Mouse (Mus musculus) granulocyte monocyte progenitor cell, adult 5-6 weeks (primary cell): ENCODE measurements at regions not wholly inside any gene's neighbourhood (a gene's known extent, or its start where the extent isn't known, plus 50 kb on each side); places are given as distances from the start of the nearest gene placed in this dataset.
"Not testable (repeated sequence)": the region's sequence is repeated elsewhere in the genome, so short reads cannot be mapped to it uniquely, and the experiment has no call there.

ENCODE experiments used
- ATAC-seq: replicated peaks from 2 replicates; pipeline ENCODE4 v1.8.0; 2016; ENCODE audit warnings: mild to moderate bottlenecking, moderate TSS enrichment, inconsistent platforms; ENCODE audit not compliant: poor library complexity, severe bottlenecking

DNA sequence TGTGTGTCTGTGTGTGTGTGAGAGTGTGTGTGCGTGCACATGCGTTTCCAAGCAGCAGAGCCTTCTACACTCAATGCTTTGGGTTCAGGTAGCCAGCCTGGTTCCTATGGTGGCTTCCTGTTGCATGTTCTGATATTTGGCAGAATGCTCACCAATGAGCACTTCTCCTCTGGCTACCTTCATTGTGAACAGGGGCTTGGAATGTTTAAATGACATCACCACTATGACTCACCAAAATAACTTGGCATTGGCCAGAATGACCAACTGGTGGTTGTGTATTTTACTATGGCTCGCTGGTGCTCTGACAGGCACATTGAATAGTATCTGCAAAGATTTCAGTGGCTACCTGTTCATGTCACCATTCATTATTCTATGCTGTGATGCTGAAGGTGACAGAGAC, 186.2 kb downstream of the Diras2 start:
- ATAC-seq = no peak

DNA sequence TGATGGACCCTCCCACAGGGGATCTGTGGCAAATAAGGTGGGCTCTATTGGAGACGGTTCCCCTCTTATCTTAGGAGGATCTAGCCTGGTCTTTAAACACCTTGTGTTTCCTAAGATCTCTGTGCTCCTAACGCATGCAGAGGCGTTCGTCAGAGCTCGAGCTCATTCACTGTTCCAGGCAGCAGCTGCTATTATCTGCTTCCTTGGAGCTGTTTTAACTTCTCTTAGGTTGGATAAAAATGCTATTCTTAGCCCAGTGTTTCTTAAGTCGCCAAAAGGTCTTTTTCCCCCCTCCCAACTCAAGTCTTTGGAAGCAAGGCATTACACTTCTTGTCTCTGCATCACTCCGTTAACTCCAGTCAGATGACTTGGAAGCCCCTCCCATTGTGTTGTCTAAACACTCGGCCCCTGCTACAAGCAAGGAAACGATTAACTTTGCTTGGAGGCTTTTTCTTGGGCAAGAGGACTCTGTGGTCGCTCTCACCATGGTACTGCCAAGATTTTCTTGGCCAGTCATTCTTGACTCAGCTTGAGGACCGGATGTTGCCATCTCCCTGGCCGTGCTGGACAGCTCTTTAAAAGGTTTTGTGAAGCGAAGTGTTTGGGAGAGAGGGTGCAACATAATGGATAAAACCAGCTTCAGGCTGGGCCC, 185.6 kb downstream of the Diras2 start:
- ATAC-seq = no peak

- ATAC-seq = no peak
These were observed 185.1 kb downstream of the Diras2 start for GRCm38 (mm10) chr13:52346027-52346375.

DNA sequence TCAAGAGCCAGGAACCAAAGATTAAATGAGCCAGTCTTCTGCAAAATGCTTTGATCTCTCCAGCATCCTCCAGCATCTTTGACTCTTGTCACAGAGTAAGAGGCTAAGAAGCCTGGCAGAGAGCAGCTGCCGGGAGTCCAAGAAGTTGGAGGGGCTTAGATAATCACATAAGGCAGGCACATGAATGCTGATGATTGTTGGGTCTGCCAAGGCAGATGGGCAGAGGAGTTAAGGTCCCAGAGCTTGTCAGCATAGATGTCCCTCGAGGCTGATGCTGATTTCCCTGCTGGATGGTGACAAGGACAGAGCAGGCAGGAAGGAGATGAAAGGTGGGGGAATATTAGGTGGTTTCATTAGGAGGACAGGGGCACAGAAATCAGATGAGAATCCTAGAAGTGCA, 183.4 kb downstream of the Diras2 start:
- no peak for ATAC-seq

DNA sequence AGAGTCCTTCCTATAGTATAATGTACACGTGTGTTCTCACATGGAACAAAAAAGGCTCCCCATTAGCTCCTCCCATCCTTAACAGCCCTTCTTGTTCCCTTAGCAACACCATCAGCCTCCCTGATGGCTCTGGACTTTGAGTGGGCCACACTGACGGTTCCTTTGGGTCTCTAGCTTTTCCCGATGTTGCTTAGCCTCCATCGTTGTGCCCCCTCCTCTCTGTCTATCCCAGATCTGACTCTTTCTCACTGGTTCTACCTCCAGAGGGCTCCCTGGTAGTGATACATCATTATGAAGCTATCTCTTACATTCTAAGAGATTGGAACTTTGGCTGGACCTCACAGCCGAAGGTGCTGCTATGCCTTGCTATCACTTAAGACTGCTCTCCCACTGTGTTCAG, 181.5 kb downstream of the Diras2 start:
- no peak for ATAC-seq

DNA sequence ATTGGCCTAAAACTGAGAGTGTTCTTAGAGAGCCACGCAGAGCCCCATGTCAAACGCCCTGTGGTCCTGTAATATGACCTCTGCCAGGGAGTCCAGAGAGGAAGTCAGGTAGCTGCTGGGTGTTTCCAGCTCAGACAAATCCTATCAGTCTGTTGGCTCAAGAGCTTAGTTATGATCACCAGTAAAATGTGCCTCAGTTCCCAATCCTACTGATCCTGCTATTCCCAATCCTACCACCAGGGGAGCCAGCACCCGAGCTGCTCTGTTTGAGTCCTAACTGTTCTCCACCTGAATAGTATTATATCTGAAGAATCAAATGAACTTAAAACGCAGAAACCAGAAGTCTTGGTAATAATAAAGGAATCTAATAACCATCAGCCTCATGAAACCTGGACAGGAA, 178.5 kb downstream of the Diras2 start:
- ATAC-seq = 0 out of 2 replicates have a peak, but pooled peaks have one; percentile 25

DNA sequence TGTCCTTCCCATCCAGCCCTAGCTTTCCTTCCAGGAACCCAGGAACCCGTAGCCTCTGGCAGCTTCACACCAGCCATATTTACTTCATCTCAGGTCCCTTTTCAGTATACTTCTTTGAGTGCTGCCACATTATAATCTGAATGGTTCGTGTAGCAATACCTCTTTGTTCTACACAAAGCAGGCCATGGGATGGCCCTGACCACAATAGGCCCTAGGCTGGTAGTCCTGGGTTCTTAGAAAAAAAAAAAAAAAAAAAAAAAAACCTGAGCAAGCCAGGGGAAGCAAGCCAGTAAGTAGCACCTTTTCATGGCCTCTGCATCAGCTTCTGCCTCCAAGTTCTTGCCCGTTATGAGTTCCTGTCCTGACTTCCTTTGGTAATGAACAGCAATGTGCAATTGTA, 177.6 kb downstream of the Diras2 start:
- no peak for ATAC-seq

DNA sequence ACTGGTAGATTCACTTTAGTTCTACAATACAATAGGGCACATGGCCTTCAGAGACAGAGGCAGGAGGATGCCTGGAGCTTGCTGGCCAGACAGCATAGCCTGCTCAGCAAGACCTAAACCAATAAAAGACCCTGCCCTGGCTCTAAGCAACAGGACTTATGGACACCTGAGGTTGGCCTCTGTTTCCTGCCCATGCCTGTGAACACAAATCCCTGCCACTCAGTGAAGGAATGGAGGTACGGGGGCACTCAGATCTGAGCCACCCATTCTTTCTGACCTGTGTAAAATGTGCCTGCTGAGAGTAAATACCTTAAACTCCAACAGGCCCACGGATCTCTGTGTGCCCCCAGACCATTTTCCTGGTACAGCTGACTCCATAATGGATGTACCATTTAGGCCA, 177.1 kb downstream of the Diras2 start:
- no peak for ATAC-seq

DNA sequence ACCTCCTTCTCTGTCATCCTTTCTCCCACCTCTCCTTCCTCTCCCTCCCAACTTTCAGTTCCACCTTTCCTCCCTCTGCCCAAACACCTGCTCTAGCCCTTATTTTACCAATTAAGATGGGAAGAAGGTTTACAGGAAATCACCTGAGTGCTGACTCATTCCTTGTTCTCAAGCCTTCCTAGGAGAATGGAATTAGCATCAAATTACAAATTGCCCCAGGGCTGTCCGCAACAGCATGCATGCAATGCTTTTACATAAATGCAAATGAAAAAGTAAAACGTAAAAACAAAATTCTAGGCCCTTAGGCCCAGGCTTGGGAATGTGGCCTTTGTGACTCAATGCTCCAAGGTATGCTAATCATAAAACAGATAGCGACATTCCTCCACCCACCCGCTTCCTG, 175.2 kb downstream of the Diras2 start:
- not testable (repeated sequence) for ATAC-seq

DNA sequence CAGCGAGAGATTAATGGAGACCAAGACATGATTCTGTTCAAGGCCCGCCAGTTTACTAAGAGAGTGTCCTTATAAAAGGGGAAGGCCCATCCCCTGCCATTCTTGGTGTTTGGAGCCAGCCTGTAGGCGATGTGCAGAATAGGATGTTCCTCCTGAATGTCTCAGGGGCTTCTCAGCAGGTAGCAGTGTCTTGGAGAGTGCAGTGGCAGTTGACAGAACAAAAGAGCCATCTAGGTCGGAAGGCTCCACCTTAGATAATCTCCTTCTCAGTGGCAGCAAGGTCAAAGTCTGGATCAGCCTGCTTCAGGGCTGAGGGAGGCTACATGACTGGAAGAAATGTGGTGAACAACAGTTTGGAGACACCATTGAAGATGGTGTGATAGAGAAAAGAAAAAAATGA, 171.7 kb downstream of the Diras2 start:
- not testable (repeated sequence) for ATAC-seq

DNA sequence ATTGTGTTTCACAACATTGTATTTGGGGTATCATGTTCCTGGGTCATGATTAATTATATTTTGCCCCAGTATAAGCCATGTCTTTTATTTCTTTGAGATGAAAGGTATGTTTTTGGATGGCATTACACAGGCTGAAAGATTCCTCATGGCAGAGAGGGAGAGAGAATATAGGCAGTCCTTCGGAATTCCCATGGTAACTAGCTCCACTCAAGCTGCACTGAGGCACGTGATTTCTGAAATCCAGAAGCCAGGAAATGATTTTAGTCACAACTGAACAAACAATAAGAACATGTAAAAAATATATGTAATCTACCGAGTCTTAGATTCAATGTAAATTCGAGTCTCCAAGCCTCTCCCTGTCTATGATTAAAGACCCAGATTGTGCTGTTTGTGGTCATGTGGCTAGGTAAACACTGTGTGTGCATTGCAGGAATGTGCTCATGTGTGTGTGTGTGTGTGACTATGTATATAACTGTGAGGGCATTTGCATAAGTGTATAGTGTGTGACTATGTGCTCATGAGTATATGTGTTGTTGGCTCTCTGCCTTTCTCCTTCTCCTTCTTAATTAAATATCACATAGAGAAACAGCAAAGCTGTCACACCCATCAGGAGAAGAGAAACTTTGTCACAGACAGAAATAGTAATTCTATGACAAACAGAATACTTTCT, 169.8 kb downstream of the Diras2 start:
- no peak for ATAC-seq

DNA sequence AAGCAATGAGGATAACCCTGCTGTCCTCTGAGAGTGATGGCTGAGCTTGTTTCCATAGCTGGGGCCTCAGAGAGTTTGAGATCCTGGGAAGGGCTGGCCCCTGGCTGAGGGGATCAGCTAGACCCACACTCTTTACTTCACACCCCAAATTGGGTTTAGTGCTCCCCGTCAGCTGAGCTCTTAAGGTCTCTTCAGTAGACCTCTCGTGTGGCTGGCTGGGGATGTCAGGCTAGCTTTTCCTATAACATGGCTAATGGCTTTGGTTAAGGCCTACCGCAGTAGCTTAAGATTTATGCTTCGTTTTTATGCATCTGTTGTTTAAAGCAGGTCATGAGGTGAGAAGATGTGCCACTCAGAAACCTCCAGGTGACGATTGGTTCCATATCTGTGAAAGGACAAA, 168.8 kb downstream of the Diras2 start:
- ATAC-seq = no peak

DNA sequence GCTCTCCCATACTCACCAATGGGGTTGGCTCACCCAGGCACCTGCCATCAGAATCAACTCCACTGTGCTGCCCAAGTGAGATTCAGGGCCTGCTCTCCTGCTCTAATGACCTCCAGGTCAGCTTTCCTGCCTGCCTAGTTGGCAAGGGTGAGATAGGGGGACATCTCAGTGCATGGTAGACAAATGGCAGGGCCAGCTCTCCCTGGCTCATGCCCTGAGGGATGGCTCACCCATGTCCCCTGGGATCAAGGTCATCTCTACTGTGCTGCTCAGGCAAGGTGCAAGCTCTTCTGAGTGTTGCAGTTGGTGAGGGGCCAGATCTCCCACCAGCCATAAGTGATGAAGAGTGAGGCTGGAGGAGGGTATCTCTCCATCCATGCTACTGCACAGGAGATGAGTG, 161.2 kb downstream of the Diras2 start:
- ATAC-seq = no peak

- no peak for ATAC-seq
These were observed 159.1 kb downstream of the Diras2 start for GRCm38 (mm10) chr13:52371986-52372385.

DNA sequence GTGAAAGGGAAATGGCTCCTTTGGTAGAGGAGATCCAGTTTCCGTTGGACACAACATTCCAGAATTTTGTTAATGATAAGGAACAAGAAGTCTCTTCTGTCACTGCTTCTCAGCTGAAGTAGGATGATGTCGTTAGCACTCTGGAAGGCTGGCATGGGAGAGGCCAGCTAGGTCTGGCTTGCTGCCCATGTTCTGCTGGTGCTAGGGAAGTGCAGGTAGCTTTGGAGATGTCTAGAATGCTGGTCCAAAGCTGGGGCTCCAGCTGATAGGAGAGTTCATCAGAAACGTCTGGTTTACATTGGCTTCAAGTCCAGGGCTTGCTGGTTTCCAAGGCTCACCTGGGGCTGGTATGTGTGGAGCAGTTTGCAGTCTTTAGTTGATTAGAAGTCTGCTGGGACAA, 156.3 kb downstream of the Diras2 start:
- no peak for ATAC-seq

- no peak for ATAC-seq
These were observed 152.8 kb downstream of the Diras2 start for GRCm38 (mm10) chr13:52378236-52378635.

- ATAC-seq = no peak
These were observed 141.8 kb downstream of the Diras2 start for GRCm38 (mm10) chr13:52389271-52389670.

- ATAC-seq = no peak
These were observed 135.3 kb downstream of the Diras2 start for GRCm38 (mm10) chr13:52395786-52396185.

DNA sequence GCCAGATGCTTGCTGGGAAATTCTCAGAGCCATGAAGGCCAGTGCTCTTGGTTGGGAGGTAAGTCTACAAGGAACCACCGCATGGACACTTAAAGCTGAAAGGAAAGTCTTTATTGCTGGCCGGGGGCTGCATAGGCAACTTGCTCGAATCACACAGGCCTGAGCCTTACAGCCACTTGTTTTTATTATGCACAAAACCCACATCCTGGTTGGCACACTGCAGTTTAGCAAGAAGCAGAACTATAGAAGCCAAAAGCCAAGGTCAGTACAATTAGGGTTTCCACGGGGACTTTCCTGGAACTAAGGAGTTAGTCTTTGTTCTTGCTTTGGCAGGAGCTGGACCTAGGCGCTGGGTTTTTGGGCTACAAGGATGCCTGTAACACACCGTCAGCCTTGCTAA, 132.7 kb downstream of the Diras2 start:
- peak; percentile 46 for ATAC-seq

GRCm38 (mm10) chr13:52399143-52399542, 131.9 kb downstream of the Diras2 start:
- ATAC-seq = no peak

GRCm38 (mm10) chr13:52403805-52404204, 127.3 kb downstream of the Diras2 start:
- ATAC-seq = no peak

GRCm38 (mm10) chr13:52416301-52416700, 114.8 kb downstream of the Diras2 start:
- no peak for ATAC-seq
